Mouse (Mus musculus) testis, postnatal 14 days (tissue): Measurements from ENCODE around the gene Ifi202b.
"Not testable (repeated sequence)": the region's sequence is repeated elsewhere in the genome, so short reads cannot be mapped to it uniquely, and the experiment has no call there.

Experiments
- DNase-seq: peaks from one replicate; pipeline ENCODE4 v3.0.0; 2021; ENCODE audit warnings: low spot score

Gene Ifi202b

DNA sequence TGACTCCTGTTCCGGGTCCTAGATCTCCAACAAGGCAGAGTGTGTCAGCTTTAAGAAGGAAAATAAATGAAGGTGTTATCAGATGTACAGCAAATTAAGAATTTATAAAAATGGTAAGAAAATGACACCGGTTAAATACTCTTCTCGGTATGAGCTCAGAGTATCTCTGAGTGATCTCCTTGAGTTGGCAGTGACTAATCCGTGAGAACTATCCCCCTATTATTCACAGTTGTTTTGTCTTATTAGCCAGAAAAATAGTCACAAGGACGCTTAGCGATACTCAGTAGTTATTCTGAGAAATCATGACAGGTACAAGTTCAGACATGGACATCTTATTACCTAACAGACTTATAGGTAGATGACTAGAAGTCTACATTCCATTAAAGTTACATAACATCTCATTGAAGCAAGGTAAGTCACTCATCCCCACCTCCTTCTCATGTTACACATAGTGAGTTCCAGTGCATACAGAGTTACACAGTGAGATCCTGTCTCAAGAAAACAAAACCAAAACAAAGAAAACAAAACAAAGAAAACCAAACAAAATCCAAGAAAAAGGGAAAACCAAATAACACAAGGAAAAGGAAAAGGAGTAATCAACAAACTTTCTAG lies at the start of gene Ifi202b:
Gene Ifi202b (minus strand): TSS at position 51 of the 612 bp plus-strand sequence.
- DNase-seq, result not testable (repeated sequence)

- no peak for DNase-seq
These were observed 49.2 kb upstream of the Ifi202b start, which contains the start of gene Ifi205 for GRCm38 (mm10) chr1:174031698-174032097. TSS of gene Ifi205 (minus strand) at chr1:174031810.

- DNase-seq, result not testable (repeated sequence)
These were observed 24.5 kb upstream of the Ifi202b start for GRCm38 (mm10) chr1:174007050-174007449.

- not testable (repeated sequence) for DNase-seq
These were observed 22.0 kb upstream of the Ifi202b start for GRCm38 (mm10) chr1:174004352-174005109.

DNA sequence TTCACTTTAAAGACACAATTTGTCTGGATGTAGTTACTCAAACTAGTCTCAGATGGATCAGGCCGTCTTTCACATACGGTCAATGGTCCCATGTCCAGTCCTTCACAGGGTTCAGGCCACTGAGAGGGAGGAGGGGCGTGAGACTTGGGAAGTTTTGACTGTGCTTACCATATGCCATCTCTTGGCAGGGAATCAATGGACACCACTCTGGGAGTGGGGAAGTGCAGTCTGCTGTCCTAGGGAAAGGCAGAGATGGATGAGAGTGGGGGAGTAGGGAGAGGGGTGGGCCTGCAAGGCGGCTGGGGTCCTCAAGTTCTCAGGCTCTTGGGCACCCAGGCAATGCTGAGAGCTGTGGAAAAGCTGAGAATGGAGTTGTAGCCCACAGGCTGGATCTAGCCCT lies 12.5 kb upstream of the Ifi202b start:
- no peak for DNase-seq

GRCm38 (mm10) chr1:173981038-173981437 lies 1.5 kb downstream of the Ifi202b start:
- DNase-seq, result not testable (repeated sequence)

DNA sequence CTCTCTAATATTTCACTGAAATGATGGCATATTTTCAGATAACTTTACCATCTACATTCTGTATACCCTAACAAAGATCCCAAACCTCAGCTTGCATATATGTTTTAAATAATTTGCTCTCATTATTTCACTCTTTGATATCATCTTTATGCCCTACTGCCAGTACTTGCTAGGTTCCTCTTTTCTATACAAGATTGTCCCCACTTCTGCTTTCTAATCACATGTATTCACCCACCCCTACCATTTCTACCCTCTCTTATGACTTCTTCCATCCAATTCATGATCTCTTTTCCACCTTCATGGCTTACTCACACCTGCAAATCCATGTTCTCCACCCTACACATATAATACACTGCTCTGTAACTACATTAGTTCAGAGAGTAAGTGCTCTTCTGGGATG lies 4.9 kb downstream of the Ifi202b start:
- no peak for DNase-seq

DNA sequence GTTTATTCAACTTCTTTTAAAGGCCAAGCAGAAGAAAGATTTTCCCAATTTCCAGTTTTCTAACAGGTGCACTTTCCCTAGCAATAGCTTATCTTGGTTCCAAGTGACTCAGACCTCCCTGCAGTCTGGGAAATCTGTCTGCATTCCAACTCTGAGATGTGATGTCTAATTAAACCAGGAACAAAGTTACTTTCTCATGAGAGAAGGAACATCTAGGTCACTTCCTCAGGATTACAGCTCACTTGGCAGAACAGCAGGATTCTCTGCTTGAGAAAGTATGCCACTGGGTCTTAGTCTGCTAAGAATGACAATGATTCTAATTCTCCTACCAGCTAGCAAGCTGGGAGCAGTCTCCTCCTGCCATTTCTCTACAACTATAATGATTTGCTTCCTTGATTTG lies 9.4 kb downstream of the Ifi202b start:
- peak; percentile 9 for DNase-seq

DNA sequence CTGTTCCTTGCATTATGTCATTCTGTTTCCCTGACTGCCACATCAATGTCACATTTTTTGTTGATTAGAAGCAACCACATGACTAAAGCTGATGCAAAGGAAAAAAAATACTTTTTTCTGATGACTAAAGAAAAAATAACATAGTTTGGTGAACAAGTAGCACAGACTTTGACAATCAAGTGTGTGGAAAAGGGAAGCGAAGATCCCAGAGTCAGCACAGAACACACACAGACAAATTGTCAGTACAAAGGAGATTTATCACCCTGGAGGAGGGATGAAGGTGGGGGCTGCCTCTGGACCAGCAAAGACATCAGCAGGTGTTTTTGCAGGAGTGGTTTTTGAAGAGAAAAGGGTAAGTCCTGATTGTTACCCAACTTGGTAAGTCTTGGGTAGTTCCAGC lies 21.1 kb downstream of the Ifi202b start:
- not testable (repeated sequence) for DNase-seq

DNA sequence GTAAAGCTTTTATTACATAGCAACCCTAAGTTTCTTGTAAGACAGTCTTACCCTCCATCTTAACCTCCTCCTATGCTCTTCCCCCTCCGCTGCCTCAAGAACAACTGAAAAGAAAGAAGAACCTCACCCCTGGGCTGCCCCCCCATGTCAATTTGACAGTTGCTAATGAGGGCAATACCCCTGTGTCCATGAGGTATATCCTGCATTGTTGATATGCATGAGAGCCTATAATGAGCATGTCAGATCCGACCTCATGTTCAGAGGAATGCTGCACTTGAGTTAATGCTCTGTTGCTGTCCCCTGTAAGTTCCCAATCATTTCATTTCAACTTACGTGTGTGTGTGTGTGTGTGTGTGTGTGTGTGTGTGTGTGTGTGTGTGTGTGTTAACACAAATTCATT lies 22.5 kb downstream of the Ifi202b start:
- DNase-seq, result not testable (repeated sequence)

GRCm38 (mm10) chr1:173955839-173956527 lies 26.6 kb downstream of the Ifi202b start:
- not testable (repeated sequence) for DNase-seq

DNA sequence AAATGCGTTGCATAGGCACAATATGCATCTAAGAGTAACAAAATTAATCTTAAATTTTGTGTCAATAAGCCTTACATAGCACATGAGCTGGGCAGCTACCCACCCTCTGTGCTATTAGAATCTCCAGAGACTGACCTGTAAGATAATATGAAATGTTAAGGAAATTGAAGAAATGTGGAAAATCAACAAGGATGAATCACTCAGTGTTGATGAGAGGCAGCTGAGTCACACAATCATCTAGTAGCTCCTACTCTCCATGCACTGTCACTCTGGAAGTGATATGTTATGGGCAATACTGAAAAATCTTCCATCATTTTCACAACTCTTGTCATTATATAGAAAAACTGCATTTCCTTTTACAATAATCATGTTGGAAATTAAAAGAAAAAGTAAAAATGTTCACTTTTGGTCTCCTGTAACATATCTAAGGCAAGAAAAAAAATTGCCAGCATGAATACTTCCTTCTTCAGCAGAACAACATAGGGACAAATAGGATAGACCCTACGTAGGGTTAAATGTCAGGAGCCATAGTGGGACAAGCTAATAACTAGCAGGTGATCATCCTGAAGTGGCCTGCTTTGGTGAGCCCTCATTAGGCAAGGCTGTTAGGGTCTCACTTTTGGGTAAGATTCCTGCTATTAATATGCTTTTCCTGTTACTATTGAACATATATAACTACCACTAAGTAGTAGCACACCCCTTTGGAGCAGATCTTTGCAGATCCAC lies 27.3 kb downstream of the Ifi202b start:
- DNase-seq, result no peak

- DNase-seq, result no peak
These were observed 29.0 kb downstream of the Ifi202b start for GRCm38 (mm10) chr1:173953563-173953962.

GRCm38 (mm10) chr1:173949044-173949443 lies 33.5 kb downstream of the Ifi202b start:
- not testable (repeated sequence) for DNase-seq

- not testable (repeated sequence) for DNase-seq
These were observed 39.8 kb downstream of the Ifi202b start for GRCm38 (mm10) chr1:173942780-173943066.

DNA sequence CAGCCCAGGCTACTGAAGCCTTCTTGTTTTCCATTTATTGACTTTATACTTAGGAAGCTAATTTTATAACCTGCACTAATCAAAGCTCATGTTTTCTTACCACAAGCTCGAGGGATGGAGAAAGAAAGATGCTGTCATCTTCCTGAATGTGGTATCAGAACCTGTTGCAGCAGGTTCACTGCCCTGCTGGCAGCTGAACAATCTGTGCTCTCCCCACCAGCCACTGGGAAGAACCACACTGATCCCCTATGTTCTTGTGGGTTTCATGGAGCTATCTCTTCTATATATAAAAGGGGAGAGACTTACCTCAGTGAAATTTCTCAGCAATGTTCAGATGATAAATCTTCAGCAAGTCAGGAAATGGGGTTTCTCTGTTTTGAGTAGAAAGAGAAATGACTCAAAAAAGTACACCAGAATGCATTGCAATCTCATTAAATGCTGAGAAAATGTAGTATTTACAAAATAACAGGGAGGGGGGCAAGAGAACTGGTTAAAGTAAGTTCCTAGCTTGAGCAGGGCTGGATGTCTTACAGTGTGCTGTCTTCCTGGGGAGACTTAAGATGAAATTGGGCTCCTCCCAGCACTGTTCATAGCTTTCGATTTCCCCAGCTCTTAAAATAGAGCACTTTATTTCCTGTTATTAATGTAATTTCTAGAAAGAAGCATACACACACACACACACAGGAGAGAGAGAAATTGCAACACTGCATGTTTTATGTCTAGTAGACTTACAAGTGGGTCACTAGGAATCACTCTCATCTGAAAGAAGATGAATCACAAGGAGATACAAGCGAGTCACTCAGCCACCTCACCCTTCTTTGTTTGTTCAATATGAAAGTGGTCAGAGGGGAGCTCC lies 40.4 kb downstream of the Ifi202b start, which contains the start of the genes Mndal and Ifi203:
Gene Mndal (minus strand): TSS at position 568 of the 856 bp plus-strand sequence.
Gene Ifi203 (minus strand): TSS at position 749 of the 856 bp plus-strand sequence.
- not testable (repeated sequence) for DNase-seq

DNA sequence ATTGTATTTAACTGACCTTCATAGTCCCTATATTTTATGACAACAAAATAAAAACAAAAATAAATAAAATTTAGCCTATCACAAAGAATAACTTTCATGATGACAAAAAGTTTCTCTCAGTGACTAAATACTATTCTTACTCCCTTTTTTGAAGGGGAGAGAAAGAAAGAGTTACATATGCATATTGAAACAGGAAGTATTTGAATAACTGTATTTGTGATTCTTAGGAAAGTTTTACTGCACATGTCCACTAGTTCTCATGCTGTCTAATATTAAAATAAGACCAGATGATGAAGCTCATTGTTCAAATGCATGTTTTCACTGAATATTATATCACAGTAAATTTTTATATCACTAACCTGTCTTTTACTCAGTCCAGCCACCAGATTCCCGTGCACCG lies 41.0 kb downstream of the Ifi202b start:
- not testable (repeated sequence) for DNase-seq

- DNase-seq, result not testable (repeated sequence)
These were observed 63.3 kb downstream of the Ifi202b start for GRCm38 (mm10) chr1:173919279-173919678.

DNA sequence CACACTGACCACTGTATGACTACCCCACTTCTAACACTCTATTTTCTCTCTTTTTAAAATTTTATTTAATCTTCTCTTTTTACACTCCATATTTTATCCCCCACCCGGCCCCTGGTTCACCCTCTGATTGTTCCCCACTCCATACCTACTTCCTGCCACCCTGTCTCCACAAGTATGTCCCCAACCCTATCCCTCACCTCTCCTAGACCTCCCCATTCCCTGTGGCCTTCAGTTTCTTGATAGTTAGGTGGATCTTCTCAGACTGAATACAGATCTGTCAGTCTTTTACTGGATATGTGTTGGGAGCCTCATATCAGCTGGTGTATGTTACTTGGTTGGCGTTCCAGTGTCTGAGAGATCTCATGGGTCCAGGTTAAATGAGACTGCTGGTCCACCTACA lies 68.0 kb downstream of the Ifi202b start:
- DNase-seq, result no peak

GRCm38 (mm10) chr1:173913256-173913791 lies 69.2 kb downstream of the Ifi202b start:
- DNase-seq, result not testable (repeated sequence)
